Mouse (Mus musculus): ENCODE measurements at regions not wholly inside any gene's neighbourhood (a gene's known extent, or its start where the extent isn't known, plus 50 kb on each side); places are given as distances from the start of the nearest gene placed in this dataset.

DNA sequence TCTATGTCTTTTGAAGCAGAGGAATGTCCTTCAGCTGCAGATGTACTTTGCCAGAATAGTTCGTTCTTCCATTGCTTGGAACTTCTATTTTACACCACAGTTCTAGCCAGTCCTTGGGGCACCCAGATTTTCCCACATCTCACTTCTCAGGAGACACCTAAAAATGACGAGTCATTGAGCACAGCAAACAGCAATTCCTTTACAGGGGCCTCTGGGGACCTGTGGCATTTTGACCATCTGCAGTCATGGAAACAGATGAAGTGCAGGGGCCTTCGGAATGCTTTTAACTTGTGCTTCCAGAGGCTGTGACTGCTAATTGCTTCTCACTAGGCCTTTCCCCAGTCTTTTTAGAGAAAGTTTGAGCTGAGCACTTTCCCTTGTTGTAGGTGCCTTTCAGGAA, 108.5 kb upstream of the Pard3b start:
- TF ChIP-seq CTCF (IDR thresholded peaks at IDR 0.05; ENCODE audit: low read depth, low read length) (no peak), POLR2A (IDR thresholded peaks at IDR 0.05; ENCODE audit: extremely low read depth, insufficient read depth, low read length) (no peak)

Measured in liver, adult 2 months (tissue).